Mouse (Mus musculus) ES-Bruce4 (cell line): ENCODE data around the gene Bnip1.

Experiments
- CTCF ChIP-seq: IDR thresholded peaks from one replicate; pipeline ENCODE4 v1.8.1; 2011; ENCODE audit warnings: low read depth, low read length
- EP300 ChIP-seq: IDR thresholded peaks from 2 replicates; pipeline ENCODE4 v1.6.1; 2011; ENCODE audit warnings: low read depth, low read length; ENCODE audit not compliant: insufficient read depth
- POLR2A ChIP-seq: IDR thresholded peaks from one replicate; pipeline ENCODE4 v1.8.1; 2011; ENCODE audit warnings: low read length; ENCODE audit not compliant: insufficient read depth

DNA sequence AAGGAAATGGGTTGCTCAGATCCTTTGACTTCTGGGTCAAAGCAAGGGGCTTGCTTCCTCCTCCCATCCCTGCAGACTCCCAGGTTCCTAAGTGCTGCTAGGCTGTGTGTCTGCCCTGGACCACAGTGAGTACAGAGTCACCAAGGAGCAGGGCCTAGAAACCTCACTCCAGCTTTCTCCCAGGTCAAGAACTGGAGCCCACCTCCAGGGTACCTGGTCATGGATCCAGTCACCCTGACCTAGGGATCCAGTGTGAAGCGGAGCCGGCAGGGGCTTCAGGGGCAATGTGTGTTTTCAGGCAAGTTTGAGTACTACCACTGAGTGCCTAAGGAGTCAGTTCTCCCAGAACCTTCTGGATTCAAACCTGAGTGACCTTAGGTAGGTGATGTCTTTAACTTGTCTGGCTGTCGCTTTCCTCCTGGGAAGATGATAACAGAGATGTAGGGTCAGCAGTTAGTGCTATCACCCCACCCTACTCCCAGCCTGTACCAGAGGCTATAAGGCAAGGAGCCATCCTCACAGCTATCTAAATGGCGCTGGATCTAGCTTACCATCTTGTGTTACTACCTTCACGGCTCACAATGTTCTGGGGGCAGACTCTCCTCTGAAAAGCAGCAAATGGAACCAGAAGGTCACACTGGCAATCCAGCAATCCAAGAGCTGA is 53.6 kb downstream of the Bnip1 start:
- TF ChIP-seq CTCF (no peak), POLR2A (no peak), EP300 (no peak)
